Mouse (Mus musculus) liver, embryonic 16.5 days (tissue): ENCODE data around the gene Actbl2. TPM values are rescaled to one million over a fixed set of nuclear protein-coding genes. Genes with fewer than 3 reads are reported as not detected.

Experiments used
- ATAC-seq: fragments of 200-750 bp; cut with Nextera tagmentation; 2 replicates; pipeline ENCODE4 v1.8.0; 2017; ENCODE audit warnings: low read depth, mild to moderate bottlenecking, moderate number of reproducible peaks, moderate library complexity
- H3K27ac ChIP-seq: fragments of 300-500 bp; sonication (generic); 2 replicates; pipeline ENCODE4 v1.5.1; 2014; ENCODE audit warnings: mild to moderate bottlenecking, low read length
- H3K27me3 ChIP-seq: fragments of 300-500 bp; sonication (generic); 2 replicates; pipeline ENCODE4 v1.6.1; 2014; ENCODE audit warnings: low read depth, low read length, mixed read lengths; ENCODE audit not compliant: control insufficient read depth, insufficient read depth
- H3K36me3 ChIP-seq: fragments of 300-500 bp; sonication (generic); 2 replicates; pipeline ENCODE4 v1.6.1; 2014; ENCODE audit warnings: mild to moderate bottlenecking; ENCODE audit not compliant: control insufficient read depth, insufficient read depth
- H3K4me1 ChIP-seq: fragments of 300-500 bp; sonication (generic); 2 replicates; pipeline ENCODE4 v1.6.1; 2014; ENCODE audit warnings: low read depth, low read length, mixed read lengths; ENCODE audit not compliant: control insufficient read depth
- H3K4me2 ChIP-seq: fragments of 300-500 bp; sonication (generic); 2 replicates; pipeline ENCODE4 v1.6.1; 2014; ENCODE audit warnings: low read depth, low read length, mixed read lengths
- H3K4me3 ChIP-seq: fragments of 300-500 bp; sonication (generic); 2 replicates; pipeline ENCODE4 v1.5.1; 2014; ENCODE audit warnings: low read depth, mild to moderate bottlenecking, low read length
- H3K9ac ChIP-seq: fragments of 300-500 bp; sonication (generic); 2 replicates; pipeline ENCODE4 v1.6.1; 2014; ENCODE audit warnings: low read depth, low read length
- H3K9me3 ChIP-seq: fragments of 300-500 bp; sonication (generic); replicated peaks from 2 replicates; pipeline ENCODE4 v1.6.1; 2016; ENCODE audit warnings: low read length; ENCODE audit not compliant: control insufficient read depth
- WGBS: fragments of 180-500 bp; shearing (Covaris S2); extraction: QIAGEN DNeasy Blood & Tissue Kit; methylation state at CpG from one replicate; pipeline ENCODE4 v1.1.7; 2014; ENCODE audit not compliant: insufficient replicate concordance; 5-methylcytosine and 5-hydroxymethylcytosine counted together
- polyA plus RNA-seq: library from polyadenylated mRNA; unstranded; fragments of >200 nt; fragmentation: Nextera tagmentation; extraction: Ambion mirVana; gene quantifications from 2 replicates; pipeline ENCODE4 v1.2.1, GENCODE M21; 2015

The Actbl2 gene
- polyA plus RNA-seq, 1 experiment from 2014 or later, result not detected

GRCm38 (mm10) chr13:111237296-111237695 is 17.5 kb upstream of the Actbl2 start:
- H3K4me2 ChIP-seq, result no peak overlapping the region
- no peaks in the 10 kb centered on the region for H3K36me3 ChIP-seq
- ATAC-seq, result no peak
- H3K27ac ChIP-seq, result no peak overlapping the region
- no peaks in the 10 kb centered on the region for H3K9me3 ChIP-seq
- H3K27me3 ChIP-seq, result no peaks in the 10 kb centered on the region
- no peak overlapping the region for H3K9ac ChIP-seq
- no peaks in the 10 kb centered on the region for H3K4me1 ChIP-seq
- WGBS, result 58% methylated on average over 1 of the region's 1 CpGs
- no peak overlapping the region for H3K4me3 ChIP-seq

GRCm38 (mm10) chr13:111237865-111238465 is 16.8 kb upstream of the Actbl2 start:
- Histone ChIP-seq H3K4me1 (no peaks in the 10 kb centered on the region), H3K27me3 (no peaks in the 10 kb centered on the region), H3K36me3 (no peaks in the 10 kb centered on the region), H3K4me3 (no peak overlapping the region), H3K4me2 (no peak overlapping the region), H3K9me3 (no peaks in the 10 kb centered on the region), H3K27ac (no peak overlapping the region), H3K9ac (no peak overlapping the region)
- no peak for ATAC-seq
- 43% methylated on average over 3 of the region's 3 CpGs for WGBS

- H3K9me3 ChIP-seq, result no peaks in the 10 kb centered on the region
- WGBS, result 49% methylated on average over 5 of the region's 5 CpGs
- no peaks in the 10 kb centered on the region for H3K4me1 ChIP-seq
- H3K9ac ChIP-seq, result no peak overlapping the region
- H3K4me2 ChIP-seq, result no peak overlapping the region
- no peaks in the 10 kb centered on the region for H3K36me3 ChIP-seq
- no peaks in the 10 kb centered on the region for H3K27me3 ChIP-seq
- H3K27ac ChIP-seq, result no peak overlapping the region
- ATAC-seq, result no peak
- H3K4me3 ChIP-seq, result no peak overlapping the region
Measured at GRCm38 (mm10) chr13:111251106-111251505, 3.7 kb upstream of the Actbl2 start.

GRCm38 (mm10) chr13:111251795-111252194 is 3.0 kb upstream of the Actbl2 start:
- WGBS, result 23% methylated on average over 5 of the region's 5 CpGs

GRCm38 (mm10) chr13:111258016-111258415 is 3.2 kb downstream of the Actbl2 start:
- 28% methylated on average over 4 of the region's 4 CpGs for WGBS
- no peak overlapping the region for H3K4me3 ChIP-seq

More at GRCm38 (mm10) chr13:111251795-111252194, 3.0 kb upstream of the Actbl2 start:
- H3K4me1 ChIP-seq, result no peaks in the 10 kb centered on the region
- H3K27ac ChIP-seq, result no peak overlapping the region
- no peak overlapping the region for H3K9ac ChIP-seq
- H3K9me3 ChIP-seq, result no peaks in the 10 kb centered on the region
- no peaks in the 10 kb centered on the region for H3K36me3 ChIP-seq
- no peak overlapping the region for H3K4me3 ChIP-seq
- no peak for ATAC-seq
- H3K27me3 ChIP-seq, result no peaks in the 10 kb centered on the region
- H3K4me2 ChIP-seq, result no peak overlapping the region

GRCm38 (mm10) chr13:111258424-111259092 is 3.7 kb downstream of the Actbl2 start:
- Histone ChIP-seq H3K27me3 (no peaks in the 10 kb centered on the region), H3K4me1 (no peaks in the 10 kb centered on the region), H3K9me3 (no peaks in the 10 kb centered on the region), H3K4me3 (no peak overlapping the region), H3K27ac (no peak overlapping the region), H3K4me2 (no peak overlapping the region), H3K9ac (no peak overlapping the region), H3K36me3 (no peaks in the 10 kb centered on the region)
- WGBS, result 69% methylated on average over 11 of the region's 11 CpGs
- ATAC-seq, result no peak

More at GRCm38 (mm10) chr13:111258016-111258415, 3.2 kb downstream of the Actbl2 start:
- no peak overlapping the region for H3K9ac ChIP-seq
- no peak overlapping the region for H3K4me2 ChIP-seq
- no peaks in the 10 kb centered on the region for H3K4me1 ChIP-seq
- no peaks in the 10 kb centered on the region for H3K27me3 ChIP-seq
- H3K36me3 ChIP-seq, result no peaks in the 10 kb centered on the region
- H3K9me3 ChIP-seq, result no peaks in the 10 kb centered on the region
- ATAC-seq, result no peak
- no peak overlapping the region for H3K27ac ChIP-seq

- Histone ChIP-seq H3K9me3 (no peaks in the 10 kb centered on the region), H3K27me3 (no peaks in the 10 kb centered on the region), H3K4me3 (no peak overlapping the region), H3K27ac (no peak overlapping the region), H3K9ac (no peak overlapping the region), H3K4me1 (no peaks in the 10 kb centered on the region), H3K4me2 (no peak overlapping the region), H3K36me3 (no peaks in the 10 kb centered on the region)
- 66% methylated on average over 6 of the region's 6 CpGs for whole genome bisulfite sequencing
- ATAC-seq, result no peak
Measured at GRCm38 (mm10) chr13:111259093-111259491, 4.3 kb downstream of the Actbl2 start.

- Histone ChIP-seq H3K27me3 (no peaks in the 10 kb centered on the region), H3K4me3 (no peak overlapping the region), H3K9ac (no peak overlapping the region), H3K4me1 (no peaks in the 10 kb centered on the region), H3K27ac (no peak overlapping the region), H3K4me2 (no peak overlapping the region), H3K9me3 (no peaks in the 10 kb centered on the region), H3K36me3 (no peaks in the 10 kb centered on the region)
- no peak for ATAC-seq
- 65% methylated on average over 7 of the region's 7 CpGs for WGBS
Measured at GRCm38 (mm10) chr13:111259711-111260110, 4.9 kb downstream of the Actbl2 start.

- Histone ChIP-seq H3K9me3 (no peaks in the 10 kb centered on the region), H3K4me1 (no peaks in the 10 kb centered on the region), H3K4me3 (no peak overlapping the region), H3K4me2 (no peak overlapping the region), H3K27ac (no peak overlapping the region), H3K9ac (no peak overlapping the region), H3K27me3 (no peaks in the 10 kb centered on the region), H3K36me3 (no peaks in the 10 kb centered on the region)
- 35% methylated on average over 2 of the region's 2 CpGs for WGBS
- no peak for ATAC-seq
Measured at GRCm38 (mm10) chr13:111263186-111263585, 8.4 kb downstream of the Actbl2 start.
